Mouse (Mus musculus): ENCODE results near the gene Gm20388. TPM values are rescaled to one million over a fixed set of nuclear protein-coding genes. Genes with fewer than 3 reads are reported as not detected.

Gm20388 gene
- polyA plus RNA-seq, 1 experiment from 2014 or later, result not detected

DNA sequence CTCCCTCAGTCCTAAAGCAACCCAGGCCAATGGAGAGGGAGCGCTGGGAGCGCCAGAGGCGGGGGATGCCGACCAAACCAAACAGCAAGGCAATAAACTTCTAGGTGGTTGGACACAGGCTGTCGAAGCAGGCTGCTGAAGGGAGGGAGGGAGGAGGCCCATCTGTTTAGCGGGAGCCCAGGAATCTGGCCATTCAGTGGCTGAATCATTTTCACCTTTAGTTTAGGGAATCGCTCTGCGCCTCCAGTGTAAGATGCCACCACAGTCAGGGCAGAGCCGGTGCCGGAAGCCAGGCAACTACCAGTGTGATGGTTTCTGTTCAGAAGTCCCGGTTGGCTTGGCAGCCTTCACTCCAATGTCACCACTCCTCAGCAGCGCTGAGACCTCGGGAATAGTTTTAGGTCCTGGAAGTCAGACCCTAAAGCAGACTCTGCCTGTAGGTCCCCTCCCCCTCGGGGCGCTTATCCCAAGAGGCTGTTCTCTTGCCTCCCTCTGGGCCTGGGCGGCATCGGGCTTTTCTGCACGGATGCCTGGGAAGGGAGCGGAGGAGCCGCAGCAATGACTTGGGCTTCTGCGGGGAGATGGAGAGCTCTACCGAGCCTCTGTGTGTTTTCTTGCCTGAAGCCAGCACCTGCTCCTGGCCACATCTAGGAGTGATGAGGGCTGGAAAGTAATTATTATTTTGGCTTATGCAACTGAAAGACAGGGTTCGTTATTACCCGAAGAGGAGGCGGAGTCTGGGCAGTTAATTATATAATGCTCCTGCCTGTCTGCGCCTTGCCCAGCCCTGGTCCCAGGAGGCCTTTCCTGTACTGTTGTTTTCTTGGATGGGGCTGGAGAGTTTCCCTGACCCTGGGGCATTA, 1821.1 kb downstream of the Gm20388 start:
- no peaks in the 10 kb centered on the region for H3K36me3 ChIP-seq (ENCODE audit: control insufficient read depth, insufficient read depth)
- ATAC-seq, result no peak
- 9% methylated on average over 26 of the region's 26 CpGs for WGBS
- no peak for TF ChIP-seq CTCF (IDR thresholded peaks at IDR 0.05; ENCODE audit: low read depth)
- no peak overlapping the region for H3K27ac ChIP-seq (ENCODE audit: low read depth, low read length)
- H3K9me3 ChIP-seq (ENCODE audit: control insufficient read depth), result no peaks in the 10 kb centered on the region
- H3K4me1 ChIP-seq (replicated peaks; ENCODE audit: control insufficient read depth, insufficient read depth, low read length), result no peaks in the 10 kb centered on the region
- H3K9ac ChIP-seq (ENCODE audit: low read depth, low read length), result no peak overlapping the region
- H3K27me3 ChIP-seq (replicated peaks; ENCODE audit: control insufficient read depth, insufficient read depth, low read length), result peaks cover 46% of the 10 kb centered on the region
- H3K4me3 ChIP-seq (ENCODE audit: low read depth, low read length), result no peak overlapping the region
- H3K4me2 ChIP-seq (replicated peaks; ENCODE audit: low read depth), result no peak overlapping the region

GRCm38 (mm10) chr8:121732334-121732665, 1821.7 kb downstream of the Gm20388 start:
- H3K27ac ChIP-seq (ENCODE audit: low read depth, low read length), result no peak overlapping the region
- 60% methylated on average over 4 of the region's 4 CpGs for WGBS
- no peak for ATAC-seq
- peaks cover 46% of the 10 kb centered on the region for H3K27me3 ChIP-seq (replicated peaks; ENCODE audit: control insufficient read depth, insufficient read depth, low read length)
- no peak overlapping the region for H3K4me3 ChIP-seq (ENCODE audit: low read depth, low read length)
- H3K9ac ChIP-seq (ENCODE audit: low read depth, low read length), result no peak overlapping the region
- no peaks in the 10 kb centered on the region for H3K36me3 ChIP-seq (ENCODE audit: control insufficient read depth, insufficient read depth)
- no peak for TF ChIP-seq CTCF (IDR thresholded peaks at IDR 0.05; ENCODE audit: low read depth)
- H3K4me2 ChIP-seq (replicated peaks; ENCODE audit: low read depth), result no peak overlapping the region
- no peaks in the 10 kb centered on the region for H3K4me1 ChIP-seq (replicated peaks; ENCODE audit: control insufficient read depth, insufficient read depth, low read length)
- no peaks in the 10 kb centered on the region for H3K9me3 ChIP-seq (ENCODE audit: control insufficient read depth)

DNA sequence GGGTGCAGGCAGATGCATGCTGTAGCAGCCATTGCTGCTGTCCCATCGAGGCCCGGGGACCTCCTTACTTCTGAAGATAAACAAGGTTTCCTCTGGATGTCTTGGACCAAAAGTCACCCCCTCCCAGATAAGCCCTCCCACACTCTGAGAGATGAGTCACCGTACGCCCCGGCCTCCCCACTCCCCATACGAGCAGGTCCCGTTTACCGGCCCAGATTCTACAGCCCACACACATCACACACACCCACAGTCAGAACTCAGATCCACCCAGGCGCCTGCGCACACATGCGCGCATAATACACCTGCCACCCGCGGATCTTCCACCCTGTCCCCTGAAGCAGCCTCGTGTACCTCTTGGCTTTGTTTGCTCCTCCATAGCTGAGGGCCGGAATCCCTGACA, 1823.6 kb downstream of the Gm20388 start:
- TF ChIP-seq CTCF (IDR thresholded peaks at IDR 0.05; ENCODE audit: low read depth), result no peak
- Histone ChIP-seq H3K36me3 (ENCODE audit: control insufficient read depth, insufficient read depth) (no peaks in the 10 kb centered on the region), H3K9ac (ENCODE audit: low read depth, low read length) (no peak overlapping the region), H3K9me3 (ENCODE audit: control insufficient read depth) (no peaks in the 10 kb centered on the region), H3K4me1 (replicated peaks; ENCODE audit: control insufficient read depth, insufficient read depth, low read length) (no peaks in the 10 kb centered on the region), H3K4me2 (replicated peaks; ENCODE audit: low read depth) (no peak overlapping the region), H3K4me3 (ENCODE audit: low read depth, low read length) (no peak overlapping the region), H3K27ac (ENCODE audit: low read depth, low read length) (no peak overlapping the region), H3K27me3 (replicated peaks; ENCODE audit: control insufficient read depth, insufficient read depth, low read length) (peaks cover 37% of the 10 kb centered on the region)
- ATAC-seq, result no peak
- 76% methylated on average over 16 of the region's 16 CpGs for WGBS

- no peak overlapping the region for H3K4me2 ChIP-seq (replicated peaks; ENCODE audit: low read depth)
- WGBS, result 8% methylated on average over 7 of the region's 7 CpGs
- no peaks in the 10 kb centered on the region for H3K9me3 ChIP-seq (ENCODE audit: control insufficient read depth)
- no peak for ATAC-seq
- no peak overlapping the region for H3K4me3 ChIP-seq (ENCODE audit: low read depth, low read length)
- TF ChIP-seq CTCF (IDR thresholded peaks at IDR 0.05; ENCODE audit: low read depth), result no peak
- no peaks in the 10 kb centered on the region for H3K4me1 ChIP-seq (replicated peaks; ENCODE audit: control insufficient read depth, insufficient read depth, low read length)
- H3K27me3 ChIP-seq (replicated peaks; ENCODE audit: control insufficient read depth, insufficient read depth, low read length), result peaks cover 18% of the 10 kb centered on the region
- no peak overlapping the region for H3K27ac ChIP-seq (ENCODE audit: low read depth, low read length)
- no peaks in the 10 kb centered on the region for H3K36me3 ChIP-seq (ENCODE audit: control insufficient read depth, insufficient read depth)
- no peak overlapping the region for H3K9ac ChIP-seq (ENCODE audit: low read depth, low read length)
Observed at GRCm38 (mm10) chr8:121736236-121736635, 1825.6 kb downstream of the Gm20388 start.

DNA sequence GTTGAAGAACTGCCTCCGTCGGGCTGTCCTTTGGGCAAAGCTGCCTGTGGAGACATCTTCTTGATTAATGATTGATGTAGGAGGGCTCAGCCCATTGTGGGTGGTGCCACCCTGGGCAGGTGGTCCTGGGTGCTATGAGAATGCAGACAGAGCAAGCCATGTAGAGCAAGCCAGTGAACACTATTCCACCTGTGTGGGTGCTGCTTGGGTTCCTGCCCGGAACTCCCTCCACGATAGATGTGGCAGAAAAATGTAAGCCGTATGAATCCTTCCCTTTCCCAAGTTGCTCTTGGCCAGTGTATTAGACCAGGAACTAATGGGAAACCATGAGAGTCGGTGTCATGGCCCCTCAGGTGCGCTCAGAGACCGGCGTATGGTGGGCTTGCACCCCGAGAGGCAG, 1830.1 kb downstream of the Gm20388 start:
- ATAC-seq, result no peak
- Histone ChIP-seq H3K27me3 (replicated peaks; ENCODE audit: control insufficient read depth, insufficient read depth, low read length) (no peaks in the 10 kb centered on the region), H3K27ac (ENCODE audit: low read depth, low read length) (no peak overlapping the region), H3K36me3 (ENCODE audit: control insufficient read depth, insufficient read depth) (no peaks in the 10 kb centered on the region), H3K4me2 (replicated peaks; ENCODE audit: low read depth) (no peak overlapping the region), H3K9ac (ENCODE audit: low read depth, low read length) (no peak overlapping the region), H3K4me3 (ENCODE audit: low read depth, low read length) (no peak overlapping the region), H3K9me3 (ENCODE audit: control insufficient read depth) (no peaks in the 10 kb centered on the region), H3K4me1 (replicated peaks; ENCODE audit: control insufficient read depth, insufficient read depth, low read length) (no peaks in the 10 kb centered on the region)
- WGBS, result 76% methylated on average over 10 of the region's 10 CpGs
- TF ChIP-seq CTCF (IDR thresholded peaks at IDR 0.05; ENCODE audit: low read depth), result no peak

GRCm38 (mm10) chr8:121749501-121749900, 1838.9 kb downstream of the Gm20388 start:
- Histone ChIP-seq H3K4me2 (replicated peaks; ENCODE audit: low read depth) (no peak overlapping the region), H3K9ac (ENCODE audit: low read depth, low read length) (no peak overlapping the region), H3K4me3 (ENCODE audit: low read depth, low read length) (no peak overlapping the region), H3K36me3 (ENCODE audit: control insufficient read depth, insufficient read depth) (no peaks in the 10 kb centered on the region), H3K4me1 (replicated peaks; ENCODE audit: control insufficient read depth, insufficient read depth, low read length) (no peaks in the 10 kb centered on the region), H3K9me3 (ENCODE audit: control insufficient read depth) (no peaks in the 10 kb centered on the region), H3K27ac (ENCODE audit: low read depth, low read length) (no peak overlapping the region), H3K27me3 (replicated peaks; ENCODE audit: control insufficient read depth, insufficient read depth, low read length) (0 out of 2 replicates have a peak, but pooled peaks cover 3% of the 10 kb centered on the region)
- ATAC-seq, result no peak
- 79% methylated on average over 9 of the region's 9 CpGs for WGBS
- TF ChIP-seq CTCF (IDR thresholded peaks at IDR 0.05; ENCODE audit: low read depth), result no peak
